Mouse (Mus musculus) kidney, postnatal 14 days (tissue): ENCODE results near the gene Celsr2.

Experiments
- DNase-seq: peaks from one replicate; pipeline ENCODE4 v3.0.0; 2022; ENCODE audit warnings: mixed read lengths

The Celsr2 gene

GRCm38 (mm10) chr3:108414857-108415830, at the start of gene Celsr2:
Celsr2 (minus strand) TSS chr3:108415552.
- DNase-seq, result peak; percentile 55

DNA sequence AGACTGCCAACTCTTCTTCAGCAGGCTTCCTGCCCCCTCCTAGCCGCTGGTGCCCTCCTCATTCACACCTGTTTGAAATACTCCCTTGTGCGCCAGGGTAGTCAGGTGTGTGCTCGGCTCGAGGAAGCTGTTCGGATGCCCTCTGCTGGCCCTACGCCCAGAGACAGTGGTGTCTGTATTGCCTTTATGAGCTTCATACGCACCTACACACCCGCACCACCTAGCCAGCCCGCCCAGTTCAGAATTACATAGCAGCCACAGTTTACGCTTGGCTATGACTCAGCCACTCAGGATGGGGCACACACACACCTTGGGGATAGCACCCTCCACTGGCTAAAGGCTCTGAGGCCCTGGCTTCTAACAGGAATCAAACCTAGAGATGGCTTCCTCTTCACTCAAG, 43.5 kb upstream of the Celsr2 start:
- peak; percentile 70 for DNase-seq

- DNase-seq, result no peak
Measured at GRCm38 (mm10) chr3:108458380-108458779, 43.0 kb upstream of the Celsr2 start.

GRCm38 (mm10) chr3:108454172-108454571, 38.8 kb upstream of the Celsr2 start:
- no peak for DNase-seq

DNA sequence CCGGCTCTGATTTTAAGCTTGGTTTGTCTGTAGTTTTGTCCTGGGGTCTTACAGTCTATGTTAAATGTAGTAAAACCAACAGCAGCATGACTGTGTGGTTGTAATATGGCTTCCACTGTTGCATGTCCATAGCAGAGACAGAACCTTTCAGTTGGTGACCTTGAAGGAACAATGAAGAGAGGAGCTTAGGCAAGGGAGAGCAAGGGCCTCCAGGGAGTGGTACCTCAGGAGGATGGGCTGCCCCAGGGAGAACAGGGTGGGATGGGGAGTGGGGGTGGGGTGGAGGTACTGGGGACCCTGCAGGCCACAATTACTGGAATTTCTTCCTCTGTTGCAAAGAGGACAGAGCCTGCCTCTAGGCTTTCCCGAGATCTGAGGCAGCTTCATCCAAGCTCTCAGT, 36.6 kb upstream of the Celsr2 start:
- DNase-seq, result no peak

DNA sequence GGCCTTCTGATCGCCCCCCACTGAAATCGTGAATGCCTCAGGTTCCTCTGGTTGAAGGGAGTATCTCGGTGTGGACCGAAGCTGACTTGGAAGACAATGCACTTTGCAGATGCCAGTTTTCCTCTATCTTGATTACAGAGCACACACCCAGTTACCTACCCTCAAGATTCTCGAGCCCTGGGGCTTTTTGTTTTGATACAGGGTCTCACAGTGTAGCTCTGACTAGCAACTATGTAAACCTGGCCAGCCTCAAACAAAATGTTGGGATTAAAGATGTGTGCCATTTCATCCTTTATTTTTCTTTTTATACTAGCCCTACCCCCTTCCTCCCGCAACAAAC, 30.0 kb upstream of the Celsr2 start:
- no peak for DNase-seq

- DNase-seq, result peak; percentile 96
Measured at GRCm38 (mm10) chr3:108444698-108445365, 29.5 kb upstream of the Celsr2 start, which contains the start of gene Sars. Sars (minus strand) TSS chr3:108445209.

DNA sequence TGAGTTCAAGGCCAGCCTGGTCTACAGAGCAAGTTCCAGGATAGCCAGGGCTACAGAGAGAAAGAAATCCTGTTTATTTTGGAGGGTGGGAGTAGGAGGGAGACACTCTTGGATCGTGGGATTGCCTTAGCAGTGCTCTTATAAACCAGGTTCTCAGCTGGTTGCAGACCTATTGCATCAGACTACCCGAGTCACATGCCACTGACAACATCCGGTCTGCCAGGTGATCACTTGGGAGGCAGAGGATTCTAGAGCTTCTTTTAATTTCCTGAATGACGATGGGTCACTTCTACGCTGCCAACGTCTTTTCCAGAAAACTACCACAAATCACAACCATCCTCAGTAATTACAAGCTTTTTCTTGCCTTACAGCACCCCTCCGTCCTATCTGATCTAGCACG, 28.7 kb upstream of the Celsr2 start:
- peak; percentile 52 for DNase-seq

- DNase-seq, result no peak
Measured at GRCm38 (mm10) chr3:108436380-108436714, 21.0 kb upstream of the Celsr2 start.

DNA sequence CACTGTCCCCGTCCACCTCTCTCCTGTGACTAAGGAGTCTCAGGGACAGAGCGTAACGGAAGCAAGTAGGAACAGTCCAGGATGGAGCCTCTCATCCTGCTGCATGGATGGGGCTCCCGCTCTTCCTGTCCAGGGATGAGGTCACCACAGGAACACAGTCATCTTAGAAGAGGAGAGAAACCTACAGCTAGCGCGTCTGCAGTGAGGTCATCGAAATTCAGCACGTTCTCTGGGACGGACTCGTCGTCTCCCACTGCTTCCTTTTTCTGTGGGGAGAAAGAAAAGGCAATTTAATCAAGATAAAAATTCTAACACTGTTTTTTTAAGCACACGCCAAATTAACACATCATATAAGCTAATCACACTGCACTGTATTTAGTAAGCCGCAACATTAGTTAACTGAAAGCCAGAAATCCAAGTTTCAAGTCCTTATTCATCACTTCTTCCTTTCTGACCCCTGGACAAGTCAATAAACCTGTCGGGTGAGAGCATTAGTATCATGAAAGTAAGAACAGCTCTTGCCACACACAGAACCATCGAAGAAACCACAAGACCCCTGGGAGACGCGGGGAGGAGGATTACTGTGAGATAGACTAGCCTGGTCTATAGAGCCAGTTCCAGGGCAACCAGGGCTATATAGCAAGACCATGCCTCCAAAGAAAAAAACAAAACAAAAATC, 20.5 kb upstream of the Celsr2 start:
- DNase-seq, result no peak

GRCm38 (mm10) chr3:108433881-108434495, 18.6 kb upstream of the Celsr2 start:
- DNase-seq, result no peak

DNA sequence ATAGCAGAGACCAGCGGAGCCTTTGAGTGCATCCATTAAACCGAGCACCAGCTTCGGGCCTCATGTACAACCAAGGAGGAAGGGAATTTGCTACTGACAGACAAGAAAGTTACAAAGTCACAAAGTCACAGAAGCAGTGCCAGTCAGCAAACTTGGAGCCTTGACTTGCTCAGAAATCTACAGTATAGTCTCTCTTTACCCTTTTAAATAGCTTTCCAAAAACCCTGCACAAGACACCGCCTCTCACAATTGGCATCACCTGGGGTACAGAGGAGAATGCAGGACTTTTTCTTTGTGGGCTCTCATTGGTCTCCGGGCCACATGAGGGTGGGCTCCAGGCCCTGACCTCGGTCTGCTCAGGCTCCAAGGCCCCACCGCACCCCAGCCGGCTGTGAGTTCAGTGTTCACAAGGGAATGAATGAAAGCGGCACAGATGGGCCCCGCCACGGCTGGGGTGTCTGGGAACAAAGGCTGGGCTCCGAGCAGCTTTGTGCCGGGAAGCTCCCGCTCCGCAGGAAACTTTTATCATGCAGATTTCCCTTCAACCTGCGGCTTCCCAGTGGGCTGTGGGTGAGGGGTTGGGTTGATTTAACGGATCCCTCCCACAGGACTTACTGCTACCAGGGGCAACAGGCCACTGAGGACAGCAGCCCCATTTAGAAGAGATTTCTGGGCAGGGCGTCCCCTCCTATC, 18.0 kb upstream of the Celsr2 start:
- no peak for DNase-seq

DNA sequence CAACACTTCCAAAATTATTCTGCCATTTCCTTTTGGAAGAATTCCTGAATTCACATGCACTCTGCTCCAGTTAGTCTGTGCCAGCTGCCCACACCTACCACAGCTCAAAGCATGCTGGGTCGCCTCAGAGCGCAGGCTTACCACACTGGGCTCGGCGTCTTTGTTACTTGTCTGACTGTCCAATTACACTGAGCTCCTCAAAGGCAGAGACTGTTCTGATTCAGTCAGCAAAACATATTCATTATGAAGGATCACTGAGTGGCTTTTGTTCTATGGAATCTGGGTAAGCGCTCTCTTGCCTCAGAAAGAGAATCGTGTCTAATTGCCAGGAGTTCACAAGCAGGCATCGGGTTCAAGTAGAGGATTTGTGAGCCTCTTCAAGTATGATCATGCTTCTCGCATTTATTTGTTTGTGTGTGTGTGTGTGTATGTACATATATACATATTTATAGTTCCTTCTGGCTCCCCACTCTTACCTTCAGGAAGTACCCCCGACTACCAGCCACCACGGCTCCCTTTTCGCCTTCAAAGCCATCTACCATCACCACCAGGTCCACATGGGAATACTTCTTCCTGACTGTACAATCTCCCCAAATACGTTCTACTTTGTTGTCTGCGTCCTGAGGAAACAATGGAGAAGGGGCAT, 17.3 kb upstream of the Celsr2 start:
- no peak for DNase-seq

- DNase-seq, result no peak
Measured at GRCm38 (mm10) chr3:108425624-108426018, 10.3 kb upstream of the Celsr2 start.

GRCm38 (mm10) chr3:108424944-108425623, 9.7 kb upstream of the Celsr2 start:
- no peak for DNase-seq

GRCm38 (mm10) chr3:108423844-108424801, 8.8 kb upstream of the Celsr2 start:
- DNase-seq, result peak; percentile 69

DNA sequence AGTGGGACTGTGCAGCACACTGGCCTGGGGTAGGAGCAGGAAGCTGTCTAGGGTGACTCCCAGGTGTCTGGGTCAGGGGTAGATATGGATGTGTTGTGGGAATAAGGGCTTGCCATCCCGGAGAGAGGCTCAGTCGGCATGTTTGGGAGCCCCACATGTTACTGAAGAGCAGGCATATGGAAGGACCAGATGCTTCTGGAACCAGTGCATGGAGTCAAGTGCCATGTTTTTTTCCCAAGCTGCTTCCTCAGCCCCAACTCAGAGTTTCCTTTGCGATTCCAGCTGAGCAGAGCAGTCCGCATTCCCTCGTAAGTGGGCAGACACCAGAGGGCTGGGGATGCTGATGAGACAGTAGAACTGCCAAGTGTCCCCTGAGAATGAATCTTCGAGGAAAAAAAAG, 7.7 kb upstream of the Celsr2 start:
- DNase-seq, result no peak

DNA sequence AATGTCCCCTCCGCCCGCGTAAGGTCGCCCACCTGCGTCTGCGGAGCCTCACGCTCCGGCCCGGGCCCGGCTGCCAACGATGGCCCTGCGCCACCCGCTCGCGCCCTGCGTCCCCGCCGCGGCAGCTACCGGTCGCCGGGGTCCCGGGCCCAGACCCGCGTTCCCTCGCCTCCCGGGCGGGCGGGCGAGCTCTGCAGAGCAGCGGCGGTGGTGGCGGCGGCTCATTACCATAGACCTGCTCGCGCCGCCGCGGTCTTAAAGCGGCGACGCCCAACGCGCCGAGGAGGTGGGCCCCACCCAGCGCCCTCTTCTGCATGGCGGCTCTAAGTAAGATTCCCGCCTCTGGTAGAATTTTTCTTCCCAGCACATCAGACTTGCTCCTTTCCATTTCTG, 475 bp upstream of the Celsr2 start:
- peak; percentile 89 for DNase-seq

GRCm38 (mm10) chr3:108413634-108414360, 1.6 kb downstream of the Celsr2 start:
- no peak for DNase-seq

DNA sequence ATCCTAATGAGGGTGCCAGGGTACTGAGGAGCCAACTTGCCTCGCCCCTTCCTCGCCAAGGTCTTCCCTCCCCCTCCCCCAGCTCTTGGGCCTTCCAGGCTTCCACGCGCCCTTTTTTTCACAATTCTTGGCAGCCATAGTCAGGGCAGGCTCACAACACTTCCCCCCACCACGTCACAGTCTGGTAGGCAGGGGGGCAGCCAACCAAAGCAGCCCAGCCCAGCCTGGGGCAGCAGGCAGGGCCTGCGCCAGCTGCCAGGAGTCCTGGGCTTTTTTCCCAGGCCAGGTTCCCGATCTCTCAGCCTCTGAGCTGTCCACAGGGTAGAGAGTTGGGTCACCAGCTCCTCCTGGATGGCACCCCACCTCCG, 3.6 kb downstream of the Celsr2 start:
- DNase-seq, result peak; percentile 92
